Mouse (Mus musculus): ENCODE measurements around the gene Psma2. TPM values are rescaled to one million over a fixed set of nuclear protein-coding genes. Genes with fewer than 3 reads are reported as not detected.

The Psma2 gene
- total RNA-seq, 2 experiments from 2014 or later: 58.1 to 60.3 TPM

Other genes with a start within 250 kb of the Psma2 start
- gene Hecw1, start 90.0 kb upstream of the Psma2 start, total RNA-seq (2021): 100 to 1,000 TPM; 119 to 142 TPM
- 10 to 100 TPM; 28.7 to 31.4 TPM for gene Mrpl32, start 75 bp upstream of the Psma2 start, total RNA-seq (2021)
- 10 to 100 TPM; 25.3 to 27.9 TPM for gene AW209491, start 16.9 kb downstream of the Psma2 start, total RNA-seq (2021)

All from left cerebral cortex, postnatal 25 days (tissue).